In genomic region chr11:98804605-98805004, GRCm38 (mm10) we compare ENCODE assay signal across 8 mouse cellular contexts. TPM values are rescaled to one million over a fixed set of nuclear protein-coding genes. Genes with fewer than 3 reads are reported as not detected.
DNase-seq lines count a peak whose midpoint lies in the region; ATAC-seq and TF ChIP-seq lines count a peak whose summit lies in the region.

Gene Casc3 (plus strand): TSS chr11:98804905.

- DNase-seq in left cerebral cortex, adult 2 months (ENCODE audit: extremely low spot score in 1 of 2, low spot score in 2 of 2), result no peak
- no peak for DNase-seq in left cerebral cortex, adult 11 months (ENCODE audit: low spot score)
- DNase-seq in heart, embryonic 10.5 days (ENCODE audit: low spot score), result no peak
- DNase-seq in layer of hippocampus, postnatal 25 days (ENCODE audit: extremely low spot score in 1 of 2, low spot score in 1 of 2), result no peak
- DNase-seq in ovary, postnatal 36 days (ENCODE audit: low spot score), result no peak
- no peak for DNase-seq in cerebellum, postnatal 36 days

- intact Hi-C loops in left cerebral cortex, adult 2 months (cut with DNase I), result no loop called here

- H3K27me3 ChIP-seq in heart, embryonic 10.5 days (ENCODE audit: insufficient read depth, poor library complexity, severe bottlenecking), result no peaks in the 10 kb centered on the region
- no peaks in the 10 kb centered on the region for H3K27me3 ChIP-seq in midbrain, embryonic 15.5 days (replicated peaks)

- no peak within 1 kb of the TSS for H3K4me3 ChIP-seq in left cerebral cortex, adult 2 months
- no peak within 1 kb of the TSS for H3K4me3 ChIP-seq in heart, embryonic 10.5 days
- H3K4me3 ChIP-seq in midbrain, embryonic 15.5 days, result no peak within 1 kb of the TSS

- H3K9ac ChIP-seq in midbrain, embryonic 15.5 days, result no peak within 1 kb of the TSS

- H3K27ac ChIP-seq in left cerebral cortex, adult 2 months, result no peak within 1 kb of the TSS
- H3K27ac ChIP-seq in heart, embryonic 10.5 days, result no peak within 1 kb of the TSS
- no peak within 1 kb of the TSS for H3K27ac ChIP-seq in midbrain, embryonic 15.5 days

- WGBS in heart, embryonic 10.5 days, result 93% methylated on average over 5 of the region's 5 CpGs
- WGBS in midbrain, embryonic 15.5 days, result 94% methylated on average over 5 of the region's 5 CpGs

- no peak for ATAC-seq in common myeloid progenitor, adult 5-6 weeks (replicated peaks; ENCODE audit: low read depth, poor library complexity, severe bottlenecking)
- no peak for ATAC-seq in midbrain, embryonic 15.5 days (replicated peaks)

- TF ChIP-seq CTCF in left cerebral cortex, adult 2 months (IDR thresholded peaks at IDR 0.05), result no peak

- no peaks in the 10 kb centered on the region for H3K9me3 ChIP-seq in heart, embryonic 10.5 days
- no peaks in the 10 kb centered on the region for H3K9me3 ChIP-seq in midbrain, embryonic 15.5 days

- peaks cover 22% of the 10 kb centered on the region for H3K4me1 ChIP-seq in heart, embryonic 10.5 days
- peaks cover 8% of the 10 kb centered on the region; the same call in 1 of the 2 replicates for H3K4me1 ChIP-seq in midbrain, embryonic 15.5 days

- H3K36me3 ChIP-seq in heart, embryonic 10.5 days, result peaks cover 82% of the 10 kb centered on the region
- peaks cover 63% of the 10 kb centered on the region for H3K36me3 ChIP-seq in midbrain, embryonic 15.5 days (replicated peaks)

- no peak within 1 kb of the TSS for H3K4me2 ChIP-seq in midbrain, embryonic 15.5 days

RNA-seq across cellular contexts. Expression of gene Casc3, which starts in this region (rescaled TPM):
- total RNA-seq in left cerebral cortex, adult 2 months (2021), result 10 to 100 TPM; 53.0 to 57.6 TPM
- total RNA-seq in common myeloid progenitor, adult 5-6 weeks (2017), result 39.5 and 46.5 TPM in 2 replicates
- polyA plus RNA-seq in heart, embryonic 10.5 days (2016; fragmentation: Nextera tagmentation; extraction: Ambion mirVana), result 29.5 and 37.2 TPM in 2 replicates
- total RNA-seq in layer of hippocampus, postnatal 25 days (2021), result 10 to 100 TPM; 53.3 to 60.6 TPM
- polyA plus RNA-seq in midbrain, embryonic 15.5 days (2015; fragmentation: Nextera tagmentation; extraction: Ambion mirVana), result 56.3 and 57.7 TPM in 2 replicates
